Mouse (Mus musculus) thymus, adult 2 months (tissue): ENCODE measurements around the gene Mfsd4b3.

Experiments
- CTCF ChIP-seq: fragments of 200-500 bp; IDR thresholded peaks from 2 replicates; pipeline ENCODE4 v1.5.1; 2012; ENCODE audit warnings: mild to moderate bottlenecking, control low read depth, low read length, moderate library complexity, borderline replicate concordance; ENCODE audit not compliant: control insufficient read depth, poor library complexity, insufficient read depth; ENCODE audit errors: extremely low read depth
- POLR2A ChIP-seq: fragments of 200-500 bp; IDR thresholded peaks from 2 replicates; pipeline ENCODE4 v1.6.1; 2012; ENCODE audit warnings: mild to moderate bottlenecking, low read length, control low read depth, moderate library complexity; ENCODE audit not compliant: control insufficient read depth, poor library complexity, insufficient read depth; ENCODE audit errors: extremely low read depth

DNA sequence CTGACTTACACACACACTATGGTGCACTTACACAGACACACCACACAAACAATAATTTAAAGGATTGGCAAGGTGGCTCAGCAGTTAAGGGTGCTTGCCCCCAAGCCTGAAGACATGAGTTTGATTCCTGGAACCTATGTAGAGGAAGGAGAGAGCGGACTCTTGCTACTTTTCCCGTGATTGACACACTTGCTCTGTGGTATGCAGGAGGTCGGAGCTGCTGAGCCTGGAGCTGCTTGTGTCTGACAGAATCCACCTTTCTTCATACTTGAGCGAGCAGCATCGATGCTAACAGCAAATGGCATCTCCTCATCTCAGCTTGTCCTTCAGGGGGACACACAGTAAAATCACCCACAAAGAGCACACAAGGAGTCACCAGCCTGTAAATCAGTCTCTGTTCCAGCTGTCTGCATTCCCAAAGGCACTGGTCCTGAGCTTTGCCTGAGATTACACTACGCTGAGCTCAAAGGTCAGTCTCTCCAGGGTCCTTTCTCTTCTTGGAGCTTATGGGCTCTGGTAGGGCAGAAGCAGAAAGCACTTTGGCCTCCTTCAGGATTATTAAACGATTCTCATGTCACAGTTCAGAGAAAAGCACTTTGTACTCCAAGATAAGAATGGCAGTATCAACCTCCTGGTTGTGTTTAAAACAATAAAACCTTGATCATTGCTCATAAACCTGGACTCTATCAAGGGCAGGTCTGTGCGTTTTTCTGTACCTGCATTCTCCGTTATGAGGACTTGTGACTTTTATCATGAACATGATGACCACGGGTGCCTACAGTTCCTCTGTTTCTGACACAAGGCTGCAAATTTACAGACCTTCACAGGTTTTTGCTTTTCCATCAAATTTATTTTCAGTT is 52.9 kb downstream of the Mfsd4b3 start:
- TF ChIP-seq POLR2A (no peak), CTCF (no peak)
